Mouse (Mus musculus) midbrain, embryonic 13.5 days (tissue): Measurements from ENCODE around the gene 2610528A11Rik. TPM values are rescaled to one million over a fixed set of nuclear protein-coding genes. Genes with fewer than 3 reads are reported as not detected.
"Not testable (repeated sequence)": the region's sequence is repeated elsewhere in the genome, so short reads cannot be mapped to it uniquely, and the experiment has no call there.

ENCODE experiments used
- ATAC-seq: fragments of 200-750 bp; cut with Nextera tagmentation; 2 replicates; pipeline ENCODE4 v1.8.0; 2017; ENCODE audit warnings: mild to moderate bottlenecking, moderate TSS enrichment, moderate library complexity
- H3K27ac ChIP-seq: fragments of 300-500 bp; sonication (generic); 2 replicates; pipeline ENCODE4 v1.5.1; 2015; ENCODE audit warnings: inconsistent platforms, mild to moderate bottlenecking, moderate library complexity
- H3K27me3 ChIP-seq: fragments of 300-500 bp; sonication (generic); 2 replicates; pipeline ENCODE4 v1.6.1; 2015; ENCODE audit warnings: mild to moderate bottlenecking, inconsistent platforms
- H3K36me3 ChIP-seq: fragments of 300-500 bp; sonication (generic); 2 replicates; pipeline ENCODE4 v1.6.1; 2015; ENCODE audit warnings: mild to moderate bottlenecking, inconsistent platforms
- H3K4me1 ChIP-seq: fragments of 300-500 bp; sonication (generic); replicated peaks from 2 replicates; pipeline ENCODE4 v1.6.1; 2015; ENCODE audit warnings: inconsistent platforms
- H3K4me2 ChIP-seq: fragments of 300-500 bp; sonication (generic); replicated peaks from 2 replicates; pipeline ENCODE4 v1.6.1; 2015; ENCODE audit warnings: moderate library complexity, mild to moderate bottlenecking, inconsistent platforms
- H3K4me3 ChIP-seq: fragments of 300-500 bp; sonication (generic); replicated peaks from 2 replicates; pipeline ENCODE4 v1.5.1; 2015; ENCODE audit warnings: mild to moderate bottlenecking, inconsistent platforms
- H3K9ac ChIP-seq: fragments of 300-500 bp; sonication (generic); replicated peaks from 2 replicates; pipeline ENCODE4 v1.6.1; 2015; ENCODE audit warnings: mild to moderate bottlenecking, inconsistent platforms
- H3K9me3 ChIP-seq: fragments of 300-500 bp; sonication (generic); 2 replicates; pipeline ENCODE4 v1.6.1; 2016; ENCODE audit warnings: mild to moderate bottlenecking, inconsistent platforms
- WGBS: fragments of 180-500 bp; shearing (Covaris S2); methylation state at CpG from one replicate; pipeline ENCODE4 v1.1.7; 2015; 5-methylcytosine and 5-hydroxymethylcytosine counted together
- polyA plus RNA-seq: library from polyadenylated mRNA; unstranded; fragments of >200 nt; fragmentation: Nextera tagmentation; extraction: Ambion mirVana; gene quantifications from 2 replicates; pipeline ENCODE4 v1.2.1, GENCODE M21; 2015

2610528A11Rik gene
- not detected in 2 replicates for polyA plus RNA-seq

GRCm38 (mm10) chr14:37113922-37114321 lies at the start of gene 2610528A11Rik:
TSS of gene 2610528A11Rik (minus strand) at chr14:37114022.
- Histone ChIP-seq H3K4me1 (no peaks in the 10 kb centered on the region), H3K9ac (no peak within 1 kb of the TSS), H3K9me3 (no peaks in the 10 kb centered on the region), H3K27ac (no peak within 1 kb of the TSS), H3K36me3 (no peaks in the 10 kb centered on the region), H3K27me3 (no peaks in the 10 kb centered on the region), H3K4me2 (no peak within 1 kb of the TSS), H3K4me3 (no peak within 1 kb of the TSS)
- WGBS, result 69% methylated on average over 3 of the region's 3 CpGs
- ATAC-seq, result no peak

- Histone ChIP-seq H3K36me3 (no peaks in the 10 kb centered on the region), H3K9me3 (no peaks in the 10 kb centered on the region), H3K4me1 (no peaks in the 10 kb centered on the region), H3K9ac (no peak overlapping the region), H3K4me3 (no peak overlapping the region), H3K27ac (no peak overlapping the region), H3K4me2 (no peak overlapping the region), H3K27me3 (no peaks in the 10 kb centered on the region)
- 87% methylated on average over 4 of the region's 4 CpGs for WGBS
- ATAC-seq, result no peak
Measured at GRCm38 (mm10) chr14:37163277-37163956, 49.6 kb upstream of the 2610528A11Rik start.

- WGBS, result 96% methylated on average over 1 of the region's 1 CpGs
- Histone ChIP-seq H3K4me3 (no peak overlapping the region), H3K27ac (no peak overlapping the region), H3K27me3 (no peaks in the 10 kb centered on the region), H3K9ac (no peak overlapping the region), H3K36me3 (no peaks in the 10 kb centered on the region), H3K9me3 (peaks cover 4% of the 10 kb centered on the region; the same call in 1 of the 2 replicates), H3K4me2 (no peak overlapping the region), H3K4me1 (no peaks in the 10 kb centered on the region)
- no peak for ATAC-seq
Measured at GRCm38 (mm10) chr14:37154391-37154790, 40.6 kb upstream of the 2610528A11Rik start.

- H3K9ac ChIP-seq, result no peak overlapping the region
- H3K4me3 ChIP-seq, result no peak overlapping the region
- no peaks in the 10 kb centered on the region for H3K27me3 ChIP-seq
- H3K4me2 ChIP-seq, result no peak overlapping the region
- no peaks in the 10 kb centered on the region for H3K36me3 ChIP-seq
- H3K9me3 ChIP-seq, result no peaks in the 10 kb centered on the region
- WGBS, result 46% methylated on average over 8 of the region's 8 CpGs
- H3K27ac ChIP-seq, result no peak overlapping the region
- peaks cover 4% of the 10 kb centered on the region for H3K4me1 ChIP-seq
- ATAC-seq, result no peak
Measured at GRCm38 (mm10) chr14:37139051-37139710, 25.4 kb upstream of the 2610528A11Rik start.

DNA sequence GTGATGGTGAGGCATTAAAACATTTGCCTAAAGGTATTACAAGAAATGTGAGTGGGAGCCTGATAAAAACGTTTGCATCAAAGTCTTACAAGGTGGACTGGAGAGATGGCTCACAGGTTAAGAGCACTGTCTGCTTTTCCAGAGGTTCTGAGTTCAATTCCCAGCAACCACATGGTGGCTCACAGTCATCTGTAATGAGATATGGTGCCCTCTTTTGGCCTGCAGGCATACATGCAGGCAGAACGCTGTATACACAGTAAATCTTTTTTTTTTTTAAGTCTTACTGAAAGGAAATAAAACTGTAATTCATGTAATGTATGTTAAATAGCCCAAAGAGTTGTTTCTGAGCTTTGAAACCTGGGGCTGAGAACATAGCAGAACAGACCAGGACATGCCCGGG lies 23.8 kb upstream of the 2610528A11Rik start:
- H3K4me3 ChIP-seq, H3K4me2 ChIP-seq, H3K27me3 ChIP-seq, H3K36me3 ChIP-seq, H3K9ac ChIP-seq, ATAC-seq, H3K9me3 ChIP-seq, H3K27ac ChIP-seq: not testable (repeated sequence)
- 75% methylated on average over 2 of the region's 3 CpGs for WGBS
- peaks cover 11% of the 10 kb centered on the region for H3K4me1 ChIP-seq

DNA sequence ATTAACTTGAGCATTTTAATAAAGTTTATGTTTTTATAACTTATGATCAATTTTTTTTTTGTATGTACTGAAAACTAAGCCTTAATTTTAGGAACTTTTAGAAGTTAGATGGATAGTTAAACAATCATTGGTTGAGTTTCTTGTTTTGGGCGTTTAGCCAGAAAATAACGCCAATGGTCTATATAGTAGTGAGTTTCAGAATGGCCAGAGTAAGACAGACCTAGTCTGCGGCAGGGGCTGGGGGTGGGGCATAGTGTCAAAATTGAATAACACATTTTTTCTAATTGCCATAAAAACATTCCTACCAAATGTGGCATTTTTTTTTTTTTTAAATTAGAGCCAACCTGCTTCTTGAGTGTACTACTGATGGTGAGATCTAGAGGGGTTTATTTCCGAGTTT lies 22.3 kb upstream of the 2610528A11Rik start:
- ATAC-seq, result no peak

GRCm38 (mm10) chr14:37135671-37136070 lies 21.8 kb upstream of the 2610528A11Rik start:
- Histone ChIP-seq H3K9me3 (no peaks in the 10 kb centered on the region), H3K27ac (peak overlapping the region; percentile 22; the same call in 1 of the 2 replicates), H3K9ac (peak overlapping the region; percentile 29), H3K4me3 (peak overlapping the region; percentile 95), H3K27me3 (no peaks in the 10 kb centered on the region), H3K36me3 (peaks cover 17% of the 10 kb centered on the region), H3K4me1 (peaks cover 11% of the 10 kb centered on the region), H3K4me2 (peak overlapping the region; percentile 62)
- ATAC-seq, result peak; percentile 68
- WGBS, result under 1% methylated on average over 10 of the region's 10 CpGs

More for the DNA sequence above, 22.3 kb upstream of the 2610528A11Rik start:
- Histone ChIP-seq H3K27ac (no peak overlapping the region), H3K36me3 (peaks cover 13% of the 10 kb centered on the region), H3K4me2 (no peak overlapping the region), H3K4me3 (no peak overlapping the region), H3K9me3 (no peaks in the 10 kb centered on the region), H3K9ac (no peak overlapping the region), H3K4me1 (peaks cover 11% of the 10 kb centered on the region), H3K27me3 (no peaks in the 10 kb centered on the region)
- WGBS, result 85% methylated on average over 4 of the region's 4 CpGs

DNA sequence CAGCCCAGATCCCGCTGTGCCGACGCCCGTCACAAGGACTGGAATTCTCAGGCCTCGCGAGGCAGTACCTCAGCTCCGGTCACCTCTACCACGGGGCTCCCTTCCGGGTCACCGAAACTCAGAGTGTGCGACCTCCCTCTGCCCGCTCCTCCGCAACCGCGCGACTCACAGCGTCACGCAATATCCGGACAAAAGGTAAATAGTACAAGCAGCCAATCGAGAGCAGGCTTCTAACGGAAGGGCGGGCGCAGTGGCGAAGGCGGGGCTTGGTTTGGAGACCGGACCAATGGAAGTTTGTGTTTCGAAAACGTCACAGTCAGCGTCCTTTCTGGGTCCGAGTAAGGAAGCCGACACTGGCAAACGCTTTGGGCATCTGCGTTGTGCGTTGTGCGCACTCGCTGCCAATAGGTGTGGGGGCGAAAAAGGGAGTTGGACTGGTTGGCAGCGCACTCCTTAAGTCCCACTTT lies 21.3 kb upstream of the 2610528A11Rik start, which contains the start of gene Ghitm:
Ghitm (minus strand) TSS at position 146 of the 467 bp plus-strand sequence.
- Histone ChIP-seq H3K4me2 (peak within 1 kb of the TSS; percentile 78), H3K27ac (peak within 1 kb of the TSS; percentile 85)
- WGBS, result under 1% methylated on average over 38 of the region's 38 CpGs

DNA sequence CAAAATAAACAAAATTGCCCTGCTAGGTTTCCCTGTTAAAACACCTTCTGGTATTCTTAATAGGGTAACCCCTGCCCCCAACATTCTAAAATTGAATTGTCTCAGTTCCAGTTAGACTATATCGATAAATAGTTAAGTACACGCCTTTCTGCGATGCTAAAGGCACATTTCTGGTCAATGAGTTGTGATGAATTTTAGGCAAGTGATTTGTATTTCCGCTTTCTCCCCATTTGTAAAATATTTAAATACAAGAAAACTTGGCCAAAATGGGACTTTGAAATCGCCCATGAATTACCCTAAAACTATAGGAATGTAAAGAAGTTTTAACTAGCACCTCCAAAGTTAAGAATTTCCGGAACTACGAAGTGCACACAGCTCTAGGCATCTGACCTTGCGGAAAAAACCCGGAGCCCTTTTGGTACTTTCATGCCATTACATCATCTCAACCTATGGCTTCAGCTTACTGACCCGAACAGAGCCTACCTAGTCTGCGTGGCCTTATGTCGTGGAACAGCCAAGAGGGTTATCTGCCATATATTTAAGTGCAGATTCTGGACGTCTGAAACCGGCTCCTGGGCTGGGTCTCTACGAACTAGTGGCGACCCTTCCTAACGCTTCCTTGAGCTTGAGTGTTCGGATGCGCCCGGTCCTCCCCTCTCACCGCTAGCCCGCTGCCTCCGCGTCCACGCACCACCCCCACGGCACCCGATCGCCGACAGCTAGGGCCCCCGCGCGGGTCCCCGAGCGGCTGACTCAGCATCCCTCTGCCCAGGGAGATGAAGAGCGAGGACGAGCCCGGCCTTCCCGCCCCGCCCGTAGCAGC lies 20.7 kb upstream of the 2610528A11Rik start:
- peak overlapping the region; percentile 95 for H3K4me3 ChIP-seq
- peak overlapping the region; percentile 78 for H3K4me2 ChIP-seq
- H3K9ac ChIP-seq, result peak overlapping the region; percentile 93
- ATAC-seq, result no peak
- peak overlapping the region; percentile 85 for H3K27ac ChIP-seq
- peaks cover 11% of the 10 kb centered on the region for H3K4me1 ChIP-seq
- H3K9me3 ChIP-seq, result no peaks in the 10 kb centered on the region
- no peaks in the 10 kb centered on the region for H3K27me3 ChIP-seq
- peaks cover 25% of the 10 kb centered on the region for H3K36me3 ChIP-seq
- 2% methylated on average over 40 of the region's 40 CpGs for WGBS

More for the DNA sequence above, 21.3 kb upstream of the 2610528A11Rik start, which contains the start of gene Ghitm:
- ATAC-seq, result peak; percentile 99
- H3K36me3 ChIP-seq, result peaks cover 21% of the 10 kb centered on the region
- H3K9me3 ChIP-seq, result no peaks in the 10 kb centered on the region
- peak within 1 kb of the TSS; percentile 95 for H3K4me3 ChIP-seq
- no peaks in the 10 kb centered on the region for H3K27me3 ChIP-seq
- H3K9ac ChIP-seq, result peak within 1 kb of the TSS; percentile 93
- H3K4me1 ChIP-seq, result peaks cover 11% of the 10 kb centered on the region

- no peak for ATAC-seq
- Histone ChIP-seq H3K4me3 (no peak overlapping the region), H3K4me1 (no peaks in the 10 kb centered on the region), H3K4me2 (no peak overlapping the region), H3K27ac (no peak overlapping the region), H3K36me3 (peaks cover 78% of the 10 kb centered on the region), H3K27me3 (no peaks in the 10 kb centered on the region), H3K9ac (no peak overlapping the region), H3K9me3 (no peaks in the 10 kb centered on the region)
- 45% methylated on average over 4 of the region's 4 CpGs for WGBS
Measured at GRCm38 (mm10) chr14:37127652-37128051, 13.8 kb upstream of the 2610528A11Rik start.

DNA sequence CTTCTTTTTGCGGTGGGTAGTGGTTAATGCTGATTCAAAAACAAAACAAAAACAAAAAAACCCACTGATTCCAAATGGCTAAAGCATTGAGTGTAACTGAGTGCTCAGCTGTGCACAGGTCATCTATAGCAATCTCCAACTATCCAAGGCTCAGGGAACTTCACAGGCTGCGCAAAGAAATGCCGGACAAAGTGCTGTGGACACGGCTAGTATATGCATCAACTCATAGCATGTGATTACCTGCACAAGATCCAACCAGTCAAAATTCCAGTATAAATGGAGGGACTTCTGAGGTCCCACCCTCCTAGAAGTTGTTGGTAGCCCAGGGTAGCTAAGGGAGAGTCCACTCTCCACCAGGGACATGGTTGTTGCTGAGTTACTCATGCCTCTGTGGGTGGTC lies 5.4 kb upstream of the 2610528A11Rik start:
- Histone ChIP-seq H3K4me2 (no peak overlapping the region), H3K4me1 (no peaks in the 10 kb centered on the region), H3K36me3 (peaks cover 29% of the 10 kb centered on the region), H3K4me3 (no peak overlapping the region), H3K9ac (no peak overlapping the region), H3K9me3 (no peaks in the 10 kb centered on the region), H3K27ac (no peak overlapping the region), H3K27me3 (no peaks in the 10 kb centered on the region)
- ATAC-seq, result peak; percentile 30; the same call in 1 of the 2 replicates
- WGBS, result 98% methylated on average over 4 of the region's 4 CpGs
